Comparison of ENCODE assay signal across 9 mouse cellular contexts in the genomic region with DNA sequence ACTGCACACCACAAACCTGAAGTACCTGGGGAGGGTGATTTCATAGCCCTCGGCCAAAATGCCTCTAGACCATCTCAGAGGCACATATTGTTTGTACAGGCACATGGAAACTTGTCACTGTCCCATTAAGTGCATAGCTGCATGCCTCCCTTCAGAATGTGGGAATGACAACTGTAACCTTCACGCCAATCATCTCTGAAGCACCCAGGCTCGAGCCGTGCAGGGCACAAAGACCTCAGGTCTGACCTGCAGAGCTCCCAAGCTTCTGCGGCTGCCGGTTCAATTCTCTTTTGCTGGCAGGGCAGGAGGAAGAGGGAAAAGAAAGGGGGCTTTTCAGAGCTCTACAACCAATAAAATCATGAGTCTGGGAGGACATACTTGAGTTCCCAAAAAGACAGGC. TPM values are rescaled to one million over a fixed set of nuclear protein-coding genes. Genes with fewer than 3 reads are reported as not detected.
A peak's percentile ranks its signal among the peaks of the same experiment; 100 is the strongest.
DNase-seq lines count a peak whose midpoint lies in the region; ATAC-seq and TF ChIP-seq lines count a peak whose summit lies in the region.
"Had no signal": no experiment of that assay in that cellular context is flagged by ENCODE, and none has a peak within 500 bp of the region (broad histone marks: within the 10 kb centered on the region; RNA-seq: fewer than 3 reads in every experiment).

No protein-coding gene starts in this region.

- no peaks in the 10 kb centered on the region for H3K9me3 ChIP-seq in forebrain, embryonic 12.5 days
- no peaks in the 10 kb centered on the region for H3K9me3 ChIP-seq in limb, embryonic 13.5 days
- H3K9me3 ChIP-seq in stomach, embryonic 14.5 days (ENCODE audit: control insufficient read depth, low read depth, low read length), result no peaks in the 10 kb centered on the region

- no peak for ATAC-seq in forebrain, embryonic 12.5 days (ENCODE audit: low FRiP score)
- ATAC-seq in limb, embryonic 13.5 days (ENCODE audit: low FRiP score, low read depth), result no peak
- no peak for ATAC-seq in stomach, embryonic 14.5 days (ENCODE audit: insufficient number of reproducible peaks, insufficient read depth, low FRiP score, low read depth)
- ATAC-seq in megakaryocyte, adult 5-6 weeks (ENCODE audit: poor library complexity, severe bottlenecking), result no peak
- ATAC-seq: Patski had no signal

- peaks cover 2% of the 10 kb centered on the region; the same call in 1 of the 2 replicates for H3K4me1 ChIP-seq in liver, adult 2 months (ENCODE audit: control insufficient read depth, insufficient read depth, low read length)
- peaks cover 8% of the 10 kb centered on the region; the same call in 1 of the 2 replicates for H3K4me1 ChIP-seq in forebrain, embryonic 12.5 days
- peaks cover 16% of the 10 kb centered on the region for H3K4me1 ChIP-seq in limb, embryonic 13.5 days
- no peaks in the 10 kb centered on the region for H3K4me1 ChIP-seq in stomach, embryonic 14.5 days (ENCODE audit: control insufficient read depth, insufficient read depth, low read length)

- H3K36me3 ChIP-seq in liver, adult 2 months (ENCODE audit: control insufficient read depth, insufficient read depth, low read length), result no peaks in the 10 kb centered on the region; the same call in 1 of the 2 replicates
- H3K36me3 ChIP-seq in forebrain, embryonic 12.5 days (replicated peaks), result no peaks in the 10 kb centered on the region
- H3K36me3 ChIP-seq in limb, embryonic 13.5 days, result no peaks in the 10 kb centered on the region
- no peaks in the 10 kb centered on the region for H3K36me3 ChIP-seq in stomach, embryonic 14.5 days (ENCODE audit: control insufficient read depth, insufficient read depth, low read length)

- H3K27me3 ChIP-seq in liver, adult 2 months (ENCODE audit: control insufficient read depth, insufficient read depth, low read length), result no peaks in the 10 kb centered on the region
- no peaks in the 10 kb centered on the region; the same call in 1 of the 2 replicates for H3K27me3 ChIP-seq in forebrain, embryonic 12.5 days
- peaks cover 26% of the 10 kb centered on the region; the same call in 1 of the 2 replicates for H3K27me3 ChIP-seq in limb, embryonic 13.5 days
- H3K27me3 ChIP-seq in stomach, embryonic 14.5 days (ENCODE audit: control insufficient read depth, insufficient read depth, low read length), result no peaks in the 10 kb centered on the region

- intact Hi-C loops in gastrocnemius, postnatal 14 days (cut with DNase I; ENCODE audit: low total_unique reads), result no loop called here

- TF ChIP-seq CTCF in liver, adult 2 months (IDR thresholded peaks at IDR 0.05; ENCODE audit: low read depth, low read length), result no peak

- peak overlapping the region; percentile 63 for H3K4me2 ChIP-seq in forebrain, embryonic 12.5 days
- H3K4me2 ChIP-seq in limb, embryonic 13.5 days (replicated peaks), result peak overlapping the region; percentile 65
- peak overlapping the region; percentile 53 for H3K4me2 ChIP-seq in stomach, embryonic 14.5 days (replicated peaks; ENCODE audit: low read depth, low read length)

- H3K27ac ChIP-seq in liver, adult 2 months (replicated peaks; ENCODE audit: insufficient read depth, low read depth, low read length), result peak overlapping the region; percentile 39
- no peak overlapping the region for H3K27ac ChIP-seq in forebrain, embryonic 12.5 days
- H3K27ac ChIP-seq in limb, embryonic 13.5 days, result no peak overlapping the region
- H3K27ac ChIP-seq in stomach, embryonic 14.5 days (ENCODE audit: low read length), result no peak overlapping the region

- 0 out of 2 replicates have a peak overlapping the region, but pooled peaks have one; percentile 20 for H3K4me3 ChIP-seq in liver, adult 2 months (ENCODE audit: insufficient read depth, low read depth, low read length)
- H3K4me3 ChIP-seq in forebrain, embryonic 12.5 days (replicated peaks), result peak overlapping the region; percentile 57
- peak overlapping the region; percentile 61 for H3K4me3 ChIP-seq in limb, embryonic 13.5 days
- peak overlapping the region; percentile 51; the same call in 1 of the 2 replicates for H3K4me3 ChIP-seq in stomach, embryonic 14.5 days (ENCODE audit: low read depth, low read length)

- H3K79me2 ChIP-seq in liver, adult 2 months (ENCODE audit: control insufficient read depth, insufficient read depth, low read length), result peaks cover 18% of the 10 kb centered on the region; the same call in 1 of the 2 replicates

- 21% methylated on average over 6 of the region's 6 CpGs for WGBS in liver, adult 2 months
- 27% methylated on average over 6 of the region's 6 CpGs for WGBS in forebrain, embryonic 12.5 days
- 37% methylated on average over 6 of the region's 6 CpGs for WGBS in limb, embryonic 13.5 days
- WGBS in stomach, embryonic 14.5 days, result 50% methylated on average over 6 of the region's 6 CpGs

- no peak for DNase-seq in liver, adult 2 months (ENCODE audit: extremely low read depth, low read depth, low spot score)
- no peak for DNase-seq in liver
- DNase-seq in gastrocnemius, postnatal 14 days, result no peak
- DNase-seq: cerebellum, adult 11 months had no signal

- no peak for TF ChIP-seq POLR2A in liver, adult 2 months (IDR thresholded peaks at IDR 0.05; ENCODE audit: extremely low read depth, insufficient read depth, low read length)

- peak overlapping the region; percentile 58; the same call in 1 of the 2 replicates for H3K9ac ChIP-seq in liver, adult 2 months (ENCODE audit: low read depth, low read length)
- H3K9ac ChIP-seq in forebrain, embryonic 12.5 days, result 0 out of 2 replicates have a peak overlapping the region, but pooled peaks have one; percentile 77
- H3K9ac ChIP-seq in limb, embryonic 13.5 days, result peak overlapping the region; percentile 82
- H3K9ac ChIP-seq in stomach, embryonic 14.5 days (replicated peaks; ENCODE audit: low read depth, low read length), result no peak overlapping the region

RNA-seq across cellular contexts. Expression of a gene that starts 2.3 kb away (rescaled TPM):
- total RNA-seq in liver, adult 2 months (2014; rRNA removed), result 30.3 and 35.7 TPM in 2 replicates
- polyA plus RNA-seq in liver, adult 2 months (2012; rRNA removed), result 29.7 and 30.8 TPM in 2 replicates
- 60.4 and 74.1 TPM in 2 replicates for polyA plus RNA-seq in forebrain, embryonic 12.5 days (2016; fragmentation: Nextera tagmentation; extraction: Ambion mirVana)
- 82.0 and 85.9 TPM in 2 replicates for polyA plus RNA-seq in limb, embryonic 13.5 days (2015; fragmentation: Nextera tagmentation; extraction: Ambion mirVana)
- polyA plus RNA-seq in stomach, embryonic 14.5 days (2014; fragmentation: Nextera tagmentation; extraction: Ambion mirVana), result 32.4 and 32.8 TPM in 2 replicates
- 1.0 and 1.9 TPM in 2 replicates for total RNA-seq in megakaryocyte, adult 5-6 weeks (2015)
- 0.37 and 0.40 TPM in 2 replicates for total RNA-seq in megakaryocyte, adult 5-6 weeks (2017)
- 10 to 100 TPM; 66.9 to 74.7 TPM for total RNA-seq in gastrocnemius, postnatal 14 days (2021)
